Mouse (Mus musculus): Measurements from ENCODE around the gene Srpk1.

Gene Srpk1

GRCm38 (mm10) chr17:28615332-28615731, 7.2 kb downstream of the Srpk1 start:
- no peak for DNase-seq (ENCODE audit: inconsistent age in 2 of 2, low spot score in 1 of 2)

- DNase-seq (ENCODE audit: inconsistent age in 2 of 2, low spot score in 1 of 2): no peak
Observed at GRCm38 (mm10) chr17:28613096-28613495, 9.4 kb downstream of the Srpk1 start.

GRCm38 (mm10) chr17:28612603-28613002, 9.9 kb downstream of the Srpk1 start:
- DNase-seq (ENCODE audit: inconsistent age in 2 of 2, low spot score in 1 of 2): no peak

DNA sequence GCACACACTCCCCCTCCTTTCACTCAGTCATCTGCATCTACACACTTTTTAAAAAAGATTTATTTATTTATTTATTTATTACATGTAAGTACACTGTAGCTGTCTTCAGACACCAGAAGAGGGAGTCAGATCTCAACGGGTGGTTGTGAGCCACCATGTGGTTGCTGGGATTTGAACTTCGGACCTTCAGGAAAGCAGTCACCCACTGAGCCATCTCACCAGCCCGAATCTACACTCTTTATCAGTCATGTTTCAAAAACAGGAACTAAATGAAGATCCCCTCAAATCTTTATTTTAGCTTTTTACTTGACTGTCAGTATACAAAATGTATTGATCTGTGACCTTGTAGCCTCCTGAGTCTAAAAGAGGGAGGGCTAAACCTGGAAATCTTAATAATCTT, 13.0 kb downstream of the Srpk1 start:
- no peak for DNase-seq (ENCODE audit: inconsistent age in 2 of 2, low spot score in 1 of 2)

DNA sequence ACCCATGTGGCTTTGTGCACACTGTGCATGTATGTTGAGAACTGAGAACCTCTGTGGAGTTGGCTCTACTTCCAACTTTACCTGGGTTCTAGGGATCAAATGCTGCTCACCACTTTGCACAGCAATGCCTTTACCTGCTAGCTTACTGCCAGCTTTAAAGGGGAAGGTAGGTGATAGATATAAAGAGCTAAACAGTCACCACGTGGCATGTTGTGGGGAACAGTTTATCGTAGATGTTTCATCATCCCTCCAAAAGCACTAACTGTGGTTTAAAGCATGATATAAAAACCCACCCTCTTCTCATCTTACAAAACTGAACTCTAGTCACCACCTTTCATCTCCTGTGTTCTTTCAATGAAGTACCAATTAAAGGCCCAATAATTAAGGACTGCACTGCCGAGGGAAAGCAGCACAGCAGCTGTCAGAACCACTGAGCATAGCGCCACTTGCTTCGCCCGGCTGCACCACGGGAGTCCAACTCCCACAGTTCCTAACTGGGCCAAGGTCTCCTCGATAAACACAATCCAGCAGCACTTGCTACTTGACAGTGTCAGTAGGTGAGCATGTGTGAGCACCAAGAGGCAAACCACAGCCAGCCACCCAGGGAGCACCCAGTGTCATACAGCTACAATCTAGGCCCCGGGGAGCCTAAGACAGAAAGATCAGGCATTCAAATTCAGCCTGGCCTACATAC, 20.8 kb downstream of the Srpk1 start:
- peak; percentile 45 to 79 for DNase-seq (ENCODE audit: inconsistent age in 2 of 2, low spot score in 1 of 2)

DNA sequence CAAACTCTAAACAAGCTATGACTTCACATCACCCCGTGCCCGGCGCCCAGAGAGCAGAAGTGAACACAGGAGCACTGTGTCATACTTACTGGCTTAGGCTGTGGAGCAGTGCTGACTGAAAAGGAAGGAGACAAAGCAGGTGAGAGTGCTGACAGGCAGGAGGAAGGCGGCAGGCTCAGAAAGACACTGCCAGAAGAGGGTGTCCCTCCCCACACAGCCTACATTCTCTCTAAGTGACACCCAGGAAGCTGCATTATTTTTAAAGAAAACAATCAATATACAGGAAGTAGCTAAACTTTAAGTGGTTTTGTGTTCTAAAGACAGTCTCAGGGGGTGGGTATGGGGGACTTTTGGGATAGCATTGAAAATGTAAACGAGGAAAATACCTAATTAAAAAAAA, 21.7 kb downstream of the Srpk1 start:
- no peak for DNase-seq (ENCODE audit: inconsistent age in 2 of 2, low spot score in 1 of 2)

DNA sequence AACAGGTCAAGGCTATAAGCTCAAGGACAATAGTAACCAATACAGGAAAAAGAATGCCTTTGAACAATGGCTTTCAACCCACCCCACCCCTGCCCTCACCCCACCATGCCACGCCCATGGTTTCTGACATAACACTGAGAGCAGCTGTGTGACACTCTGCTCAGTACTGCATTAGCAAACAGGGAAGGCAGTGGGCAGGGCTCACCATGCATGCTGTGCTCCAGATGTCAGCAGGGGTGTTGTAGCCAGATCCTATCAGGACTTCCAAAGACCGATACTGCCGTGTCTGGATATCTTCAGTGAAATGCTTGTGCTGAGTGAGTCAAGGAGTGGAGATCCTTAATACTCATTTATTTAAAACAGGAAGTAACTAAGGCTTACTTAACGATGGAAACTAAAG, 28.5 kb downstream of the Srpk1 start:
- DNase-seq (ENCODE audit: inconsistent age in 2 of 2, low spot score in 1 of 2): no peak

GRCm38 (mm10) chr17:28592998-28593397, 29.5 kb downstream of the Srpk1 start:
- DNase-seq (ENCODE audit: inconsistent age in 2 of 2, low spot score in 1 of 2): peak; percentile 78 to 92

DNA sequence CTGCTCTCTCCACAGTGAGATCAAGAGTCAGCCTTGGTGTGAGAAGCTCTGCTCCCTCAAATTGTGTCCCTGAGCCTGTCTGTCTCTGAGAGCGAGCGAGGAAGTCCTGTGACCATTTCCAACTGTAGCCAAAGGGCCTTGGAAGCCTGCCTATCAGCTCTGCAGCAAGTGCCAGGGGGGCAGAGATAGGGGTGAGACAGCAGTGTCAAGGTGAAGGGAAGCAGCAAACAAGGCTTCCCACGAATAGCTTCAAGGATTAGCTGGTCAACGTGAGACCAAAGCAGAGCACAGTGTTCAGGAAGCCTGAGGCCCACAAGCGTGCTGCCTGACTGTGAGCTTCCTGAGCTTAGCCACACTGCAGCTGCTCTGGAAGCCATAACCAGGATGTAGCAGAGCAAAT, 31.0 kb downstream of the Srpk1 start:
- peak; percentile 63 to 83 for DNase-seq (ENCODE audit: inconsistent age in 2 of 2, low spot score in 1 of 2)

GRCm38 (mm10) chr17:28590596-28590995, 31.9 kb downstream of the Srpk1 start:
- DNase-seq (ENCODE audit: inconsistent age in 2 of 2, low spot score in 1 of 2): no peak

GRCm38 (mm10) chr17:28588591-28588990, 33.9 kb downstream of the Srpk1 start:
- no peak for DNase-seq (ENCODE audit: inconsistent age in 2 of 2, low spot score in 1 of 2)

- DNase-seq (ENCODE audit: inconsistent age in 2 of 2, low spot score in 1 of 2): no peak
Observed at GRCm38 (mm10) chr17:28586509-28586908, 36.0 kb downstream of the Srpk1 start.

- DNase-seq (ENCODE audit: inconsistent age in 2 of 2, low spot score in 1 of 2): no peak
Observed at GRCm38 (mm10) chr17:28581056-28581455, 41.5 kb downstream of the Srpk1 start.

DNA sequence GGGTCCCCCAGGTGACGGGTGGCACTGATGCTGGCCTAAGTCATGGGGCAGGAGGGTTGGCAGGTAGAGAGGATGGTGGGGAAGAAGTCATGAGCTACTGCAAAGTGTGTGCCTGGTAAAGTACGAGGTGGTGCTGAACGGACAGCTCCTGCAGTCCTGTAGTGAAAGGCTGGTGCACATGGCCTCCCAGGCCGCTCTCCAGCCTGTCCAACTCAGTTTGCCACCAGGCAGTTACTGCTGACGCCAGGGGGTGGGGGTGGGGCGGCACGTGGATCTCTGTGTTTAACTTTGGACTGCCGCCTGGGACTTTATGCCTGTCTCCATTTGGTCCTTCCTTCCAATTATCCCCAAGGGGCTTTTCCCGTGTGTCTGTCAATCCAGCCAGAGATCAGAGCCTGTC, 42.1 kb downstream of the Srpk1 start:
- peak; percentile 61 to 84 for DNase-seq (ENCODE audit: inconsistent age in 2 of 2, low spot score in 1 of 2)

DNA sequence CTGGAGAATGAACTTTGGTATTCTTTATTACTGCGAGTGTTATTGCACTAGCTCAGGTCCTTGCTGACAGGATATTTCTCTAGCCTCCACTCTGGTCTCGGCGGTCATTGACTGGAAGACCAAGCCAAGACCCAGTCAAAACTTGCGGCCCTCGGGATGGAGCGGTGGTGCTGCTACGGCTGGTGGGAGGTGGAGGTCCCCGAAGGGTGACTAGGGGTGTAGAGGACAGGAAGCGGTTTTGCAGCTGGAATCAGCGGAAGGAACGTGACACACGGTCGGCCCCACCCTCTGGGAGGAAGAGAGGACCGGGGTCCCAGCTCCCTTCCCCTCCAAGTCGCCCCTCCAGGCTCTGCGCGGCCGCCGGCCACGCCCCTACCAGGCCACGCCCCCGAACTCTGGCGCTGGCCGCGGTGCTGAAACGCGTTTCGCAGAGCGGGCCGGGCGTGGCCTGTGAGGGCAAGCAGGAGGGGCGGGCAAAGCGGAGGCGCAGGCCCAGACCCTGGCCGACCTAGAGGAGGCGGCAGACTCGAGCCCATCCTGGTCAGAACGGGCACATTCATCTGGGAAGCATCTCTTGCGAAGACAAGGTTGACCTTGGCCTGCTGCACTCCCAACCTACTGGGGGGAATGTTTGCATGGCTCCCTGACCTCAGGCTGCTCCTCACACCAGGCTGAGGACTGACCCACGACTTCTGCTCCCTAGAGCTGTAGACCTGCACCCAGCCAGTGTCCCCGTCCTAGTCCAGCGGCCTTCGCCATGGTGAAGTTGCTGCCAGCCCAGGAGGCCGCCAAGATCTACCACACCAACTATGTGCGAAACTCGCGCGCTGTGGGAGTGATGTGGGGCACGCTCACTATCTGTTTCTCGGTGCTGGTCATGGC, 47.0 kb downstream of the Srpk1 start, which contains the start of gene Lhfpl5:
Gene Lhfpl5 (plus strand): TSS at position 398 of the 882 bp plus-strand sequence.
- peak; percentile 39 to 69 for DNase-seq (ENCODE audit: inconsistent age in 2 of 2, low spot score in 1 of 2)

DNA sequence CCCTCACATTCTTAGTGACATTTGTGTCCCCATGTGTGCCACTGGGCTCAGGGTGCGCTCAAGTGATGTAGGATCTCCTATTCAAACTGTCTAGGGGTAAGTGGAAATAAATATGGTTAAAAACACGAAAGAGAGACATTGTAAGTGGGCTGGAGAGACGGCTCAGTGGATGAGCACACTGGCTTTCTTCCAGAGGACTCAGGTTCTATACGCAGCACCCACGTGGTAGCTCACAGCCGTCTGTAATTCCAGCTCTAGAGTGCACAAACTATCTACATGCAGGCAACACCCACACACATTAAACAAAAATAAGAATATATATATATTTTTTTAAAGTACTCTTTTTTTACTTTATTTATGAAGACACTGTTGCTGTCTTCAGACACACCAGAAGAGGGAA, 49.6 kb downstream of the Srpk1 start:
- no peak for DNase-seq (ENCODE audit: inconsistent age in 2 of 2, low spot score in 1 of 2)

DNA sequence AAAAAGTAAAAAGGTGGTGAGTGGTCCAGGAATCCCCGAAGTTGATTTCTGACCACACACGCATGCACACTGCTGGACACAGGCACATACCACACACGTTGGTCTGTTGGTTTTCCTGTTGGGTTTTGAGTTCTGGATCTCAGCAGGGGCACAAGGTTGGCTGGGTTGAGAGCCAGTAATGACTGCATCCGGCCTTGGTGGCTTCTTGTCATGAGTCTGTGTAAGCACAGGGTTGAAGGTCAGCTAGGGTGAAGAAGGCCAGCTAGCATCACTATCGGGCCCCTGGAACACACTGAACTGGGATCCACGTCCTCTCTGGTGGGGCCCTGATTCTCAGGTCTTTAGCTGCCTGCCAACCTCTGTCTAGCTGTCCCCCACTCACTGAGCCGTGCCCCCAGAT, 50.0 kb downstream of the Srpk1 start:
- peak; percentile 29 to 65 for DNase-seq (ENCODE audit: inconsistent age in 2 of 2, low spot score in 1 of 2)

DNA sequence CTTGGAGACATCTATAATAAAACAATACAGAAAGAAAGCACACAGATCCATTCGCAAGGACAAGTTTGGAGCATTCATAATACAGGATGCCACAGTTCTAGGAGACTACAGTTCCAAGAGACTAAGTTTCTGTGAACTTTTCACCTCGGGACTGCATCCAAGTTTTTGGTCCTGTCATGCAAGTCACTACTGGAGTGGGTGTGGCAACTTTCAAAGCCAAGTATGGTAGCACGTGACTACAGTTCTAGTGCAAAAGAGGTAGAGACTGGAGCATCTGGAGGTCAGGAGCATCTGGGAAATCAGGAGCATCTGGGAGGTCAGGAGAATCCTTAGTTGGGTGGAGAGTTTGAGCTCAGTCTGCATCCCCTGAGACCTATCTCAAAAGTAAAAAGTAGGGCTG, 50.6 kb downstream of the Srpk1 start:
- DNase-seq (ENCODE audit: inconsistent age in 2 of 2, low spot score in 1 of 2): no peak

- no peak for DNase-seq (ENCODE audit: inconsistent age in 2 of 2, low spot score in 1 of 2)
Observed at GRCm38 (mm10) chr17:28567541-28567940, 55.0 kb downstream of the Srpk1 start.

DNA sequence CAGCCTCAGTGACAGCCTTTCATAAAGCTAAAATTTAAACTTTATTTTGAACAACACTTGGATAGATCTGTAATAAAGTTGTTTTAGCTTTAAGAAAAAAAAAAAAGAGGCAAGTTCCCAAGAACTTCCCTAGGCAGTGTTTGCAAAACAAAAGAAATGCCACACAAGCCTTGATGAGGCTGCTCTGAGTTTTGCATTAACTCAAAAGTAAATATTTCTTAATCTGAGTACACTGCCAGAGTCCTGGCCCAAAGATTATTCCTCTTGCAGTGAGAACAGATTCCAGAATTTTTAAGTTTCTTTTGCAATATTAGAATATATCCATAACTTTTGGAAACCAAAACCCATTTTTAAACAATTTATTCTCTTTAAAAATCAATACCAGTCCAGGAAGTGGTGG, 57.3 kb downstream of the Srpk1 start:
- DNase-seq (ENCODE audit: inconsistent age in 2 of 2, low spot score in 1 of 2): no peak

DNA sequence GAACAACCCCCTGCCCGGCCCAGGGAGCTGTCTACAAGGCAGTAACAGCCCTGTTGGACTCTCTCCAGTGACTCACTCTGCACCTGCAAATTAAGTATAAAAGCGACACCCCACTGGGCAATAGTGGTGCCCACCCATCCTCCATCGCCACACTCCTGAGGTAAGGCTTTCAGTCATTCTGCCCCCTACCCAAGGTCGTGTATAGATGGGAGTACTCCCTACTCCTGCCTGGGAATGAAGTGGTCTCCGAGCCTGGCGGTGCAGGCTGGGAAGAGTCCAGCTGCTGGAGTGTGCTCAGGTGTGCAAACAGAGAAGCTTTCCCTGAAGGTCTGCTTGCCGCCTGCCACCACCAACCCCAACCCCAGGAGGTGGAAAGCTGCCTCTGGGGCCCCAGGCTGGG, 60.9 kb downstream of the Srpk1 start:
- no peak for DNase-seq (ENCODE audit: inconsistent age in 2 of 2, low spot score in 1 of 2)

GRCm38 (mm10) chr17:28560598-28560997, 61.9 kb downstream of the Srpk1 start, which contains the start of gene Clps:
Gene Clps (minus strand): TSS chr17:28560766.
- DNase-seq (ENCODE audit: inconsistent age in 2 of 2, low spot score in 1 of 2): no peak

Measured in adrenal gland, adult (tissue).